Mouse (Mus musculus): ENCODE measurements around the gene Cox17. TPM values are rescaled to one million over a fixed set of nuclear protein-coding genes. Genes with fewer than 3 reads are reported as not detected.
"Not testable (repeated sequence)": the region's sequence is repeated elsewhere in the genome, so short reads cannot be mapped to it uniquely, and the experiment has no call there.

The Cox17 gene
- total RNA-seq (2021): 100 to 1,000 TPM; 116 to 123 TPM

GRCm38 (mm10) chr16:38346529-38347325, at the start of gene Cox17, which contains the start of gene Gm21987:
Gene Cox17 (plus strand): TSS chr16:38346991.
Gene Gm21987 (plus strand): TSS chr16:38347040.
- DNase-seq (ENCODE audit: low spot score in 2 of 2): peak; percentile 95 to 97
- intact Hi-C loops (cut with DNase I): loop anchor here (2.0 to 5.0 kb wide), 3 partner anchors 106 to 161 kb away; partner anchors contain the start of gene Adprh

- intact Hi-C loops (cut with DNase I): no loop called here
- DNase-seq (ENCODE audit: low spot score in 2 of 2): no peak
These were observed 48.4 kb upstream of the Cox17 start for GRCm38 (mm10) chr16:38298410-38298809.

GRCm38 (mm10) chr16:38302367-38302766, 44.4 kb upstream of the Cox17 start:
- no peak for DNase-seq (ENCODE audit: low spot score in 2 of 2)
- intact Hi-C loops (cut with DNase I): no loop called here

- no peak for DNase-seq (ENCODE audit: low spot score in 2 of 2)
- intact Hi-C loops (cut with DNase I): no loop called here
These were observed 42.2 kb upstream of the Cox17 start for GRCm38 (mm10) chr16:38304460-38305194.

DNA sequence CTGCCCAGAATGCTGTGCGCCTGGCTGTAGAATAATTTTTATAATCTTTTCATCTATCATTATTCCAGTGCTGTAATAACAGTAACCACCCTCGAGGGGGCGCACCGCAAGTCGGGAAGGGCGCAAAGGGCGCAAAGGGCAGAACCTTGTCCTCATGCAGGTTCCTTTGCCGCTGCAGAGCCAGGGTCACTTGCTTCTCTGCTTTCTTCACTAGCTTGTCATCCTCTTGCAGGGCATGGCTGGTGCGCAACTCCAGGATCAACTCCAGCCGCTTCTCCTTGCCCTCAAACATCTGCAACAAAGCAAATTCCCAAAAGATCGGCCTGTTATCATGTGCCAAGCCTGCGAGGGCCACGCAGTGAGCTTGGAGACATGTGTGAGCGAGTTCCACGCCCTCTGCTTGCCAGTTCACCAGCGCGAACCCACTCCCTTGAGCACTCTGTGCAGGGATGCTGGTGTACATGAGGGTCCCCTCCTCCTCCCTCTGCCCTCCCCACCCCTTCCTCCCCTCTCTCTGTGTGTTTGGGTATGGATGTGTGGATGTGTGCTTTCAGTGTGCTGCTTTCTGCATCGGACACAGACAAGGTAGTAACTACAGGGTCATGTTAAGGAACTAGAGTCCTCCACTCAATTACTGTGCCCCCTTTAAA, 40.1 kb upstream of the Cox17 start:
- intact Hi-C loops (cut with DNase I): no loop called here
- no peak for DNase-seq (ENCODE audit: low spot score in 2 of 2)

DNA sequence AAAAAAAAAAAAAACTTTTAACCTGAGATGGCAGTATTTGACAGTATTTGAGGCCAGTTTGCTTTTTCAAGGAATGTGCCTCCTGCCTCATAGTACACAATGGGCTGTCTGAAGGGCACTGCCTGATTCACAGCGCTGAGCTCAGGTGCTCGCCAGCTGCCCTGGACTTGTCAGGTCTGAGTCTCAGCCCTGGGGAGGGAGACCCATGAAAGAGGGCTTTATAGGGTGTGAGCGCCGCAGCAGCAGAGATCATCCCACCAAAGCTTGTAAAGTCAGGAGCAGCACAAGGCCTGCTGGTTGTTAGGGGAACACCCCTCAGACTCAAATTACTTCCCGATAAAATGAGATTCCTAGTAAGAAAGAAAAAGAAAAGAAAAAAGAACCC, 39.6 kb upstream of the Cox17 start:
- intact Hi-C loops (cut with DNase I): no loop called here
- DNase-seq (ENCODE audit: low spot score in 2 of 2): no peak

- intact Hi-C loops (cut with DNase I): no loop called here
These were observed 39.1 kb upstream of the Cox17 start for GRCm38 (mm10) chr16:38307651-38308050.

DNA sequence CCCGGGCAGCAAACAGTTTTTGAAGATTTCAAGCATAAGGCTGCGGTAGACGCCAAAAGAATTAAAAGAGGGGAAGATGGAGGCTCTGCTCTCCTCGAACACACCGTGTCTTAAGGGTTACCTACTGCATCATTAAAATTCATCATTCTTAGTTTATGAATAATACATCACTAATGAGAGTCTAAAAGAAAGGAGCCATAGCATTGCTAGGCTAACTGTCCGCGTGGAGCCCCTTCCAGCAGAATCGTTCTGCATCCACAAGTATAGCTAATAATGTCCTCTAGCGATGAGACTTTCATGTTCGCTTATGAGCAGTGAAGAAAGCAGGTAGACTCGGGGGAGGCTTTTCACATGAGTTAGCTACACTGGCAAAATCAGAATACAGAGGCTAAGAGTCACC, 38.6 kb upstream of the Cox17 start:
- intact Hi-C loops (cut with DNase I): no loop called here
- no peak for DNase-seq (ENCODE audit: low spot score in 2 of 2)

More at GRCm38 (mm10) chr16:38307651-38308050, 39.1 kb upstream of the Cox17 start:
- DNase-seq (ENCODE audit: low spot score in 2 of 2): no peak

DNA sequence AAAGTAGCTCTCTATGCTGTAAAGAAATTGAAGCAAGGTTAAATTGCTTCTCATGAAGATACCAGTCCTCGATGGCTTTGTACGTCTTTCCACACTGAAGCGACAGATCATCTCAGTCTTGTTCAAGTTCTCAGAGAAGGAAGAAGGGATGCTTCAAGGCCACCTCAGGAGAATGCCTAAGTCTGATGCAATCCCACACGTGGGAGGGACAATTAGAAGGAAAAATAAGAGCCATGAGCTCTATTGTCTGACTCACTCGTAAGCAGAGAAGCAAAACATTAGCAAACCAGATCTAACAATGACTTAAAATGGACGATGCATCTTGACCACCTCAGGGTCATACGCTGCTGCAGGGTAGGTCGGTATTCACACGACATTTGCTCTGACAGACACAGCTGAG, 28.3 kb upstream of the Cox17 start:
- no peak for DNase-seq (ENCODE audit: low spot score in 2 of 2)
- intact Hi-C loops (cut with DNase I): no loop called here

GRCm38 (mm10) chr16:38319087-38319486, 27.7 kb upstream of the Cox17 start:
- intact Hi-C loops (cut with DNase I): no loop called here
- DNase-seq (ENCODE audit: low spot score in 2 of 2): no peak

GRCm38 (mm10) chr16:38321452-38321935, 25.3 kb upstream of the Cox17 start:
- peak; percentile 59 to 69 for DNase-seq (ENCODE audit: low spot score in 2 of 2)
- intact Hi-C loops (cut with DNase I): no loop called here

DNA sequence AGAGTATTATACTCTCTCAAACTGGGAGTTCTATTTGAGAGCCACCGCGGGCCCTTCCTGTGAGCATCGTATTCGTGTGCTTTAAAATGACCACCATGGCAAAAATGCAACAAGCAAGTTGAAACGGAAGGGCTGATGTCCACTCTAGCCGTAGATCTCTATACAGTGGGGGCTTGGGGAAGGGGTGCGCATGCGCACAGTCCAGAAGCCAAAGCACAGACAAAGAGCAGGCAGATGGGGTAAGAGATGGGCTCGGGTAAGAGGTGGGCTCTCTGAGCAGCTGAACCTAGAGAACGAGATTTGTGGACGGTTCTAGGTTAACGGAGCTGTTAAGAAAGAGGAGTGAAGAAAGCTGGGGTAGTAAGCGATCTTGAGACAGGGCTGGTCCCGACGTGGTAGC, 22.5 kb upstream of the Cox17 start:
- DNase-seq (ENCODE audit: low spot score in 2 of 2): no peak
- intact Hi-C loops (cut with DNase I): no loop called here

GRCm38 (mm10) chr16:38326778-38327397, 19.9 kb upstream of the Cox17 start:
- intact Hi-C loops (cut with DNase I): no loop called here
- DNase-seq (ENCODE audit: low spot score in 2 of 2): no peak

DNA sequence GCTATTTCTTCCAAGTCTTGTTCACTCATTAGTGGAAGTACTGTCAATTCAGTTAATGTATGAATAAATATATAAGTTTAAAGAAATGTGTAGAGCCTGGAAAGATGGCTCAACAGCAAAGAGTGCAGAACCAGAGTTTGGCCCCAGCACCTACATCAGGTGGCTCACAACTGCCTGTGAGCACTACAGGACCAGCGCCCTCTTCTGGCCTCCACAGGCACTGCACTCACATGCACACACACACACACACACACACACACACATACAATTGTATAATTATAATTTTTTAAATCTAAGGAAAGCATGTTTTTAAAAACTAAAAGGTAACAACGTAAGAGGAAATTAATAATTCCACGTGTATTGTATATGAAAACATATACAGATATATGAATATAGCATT, 17.5 kb upstream of the Cox17 start:
- DNase-seq (ENCODE audit: low spot score in 2 of 2): no peak
- intact Hi-C loops (cut with DNase I): no loop called here

GRCm38 (mm10) chr16:38334431-38334830, 12.4 kb upstream of the Cox17 start:
- intact Hi-C loops (cut with DNase I): no loop called here
- DNase-seq (ENCODE audit: low spot score in 2 of 2): no peak

DNA sequence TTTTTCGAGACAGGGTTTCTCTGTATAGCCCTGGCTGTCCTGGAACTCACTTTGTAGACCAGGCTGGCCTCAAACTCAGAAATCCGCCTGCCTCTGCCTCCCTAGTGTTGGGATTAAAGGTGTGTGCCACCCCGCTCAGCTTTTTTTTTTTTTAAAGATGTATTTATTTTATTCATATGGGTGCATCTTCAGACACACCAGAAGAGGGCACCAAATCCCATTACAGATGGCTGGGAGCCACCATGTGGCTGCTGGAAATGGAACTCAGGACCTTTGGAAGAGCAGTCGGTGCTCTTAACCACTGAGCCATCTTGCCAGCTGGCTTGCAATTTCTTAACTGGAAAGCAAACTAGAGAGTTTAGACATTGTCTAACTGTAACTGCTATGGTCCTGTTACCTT, 8.7 kb upstream of the Cox17 start:
- intact Hi-C loops (cut with DNase I); DNase-seq (ENCODE audit: low spot score in 2 of 2): not testable (repeated sequence)

DNA sequence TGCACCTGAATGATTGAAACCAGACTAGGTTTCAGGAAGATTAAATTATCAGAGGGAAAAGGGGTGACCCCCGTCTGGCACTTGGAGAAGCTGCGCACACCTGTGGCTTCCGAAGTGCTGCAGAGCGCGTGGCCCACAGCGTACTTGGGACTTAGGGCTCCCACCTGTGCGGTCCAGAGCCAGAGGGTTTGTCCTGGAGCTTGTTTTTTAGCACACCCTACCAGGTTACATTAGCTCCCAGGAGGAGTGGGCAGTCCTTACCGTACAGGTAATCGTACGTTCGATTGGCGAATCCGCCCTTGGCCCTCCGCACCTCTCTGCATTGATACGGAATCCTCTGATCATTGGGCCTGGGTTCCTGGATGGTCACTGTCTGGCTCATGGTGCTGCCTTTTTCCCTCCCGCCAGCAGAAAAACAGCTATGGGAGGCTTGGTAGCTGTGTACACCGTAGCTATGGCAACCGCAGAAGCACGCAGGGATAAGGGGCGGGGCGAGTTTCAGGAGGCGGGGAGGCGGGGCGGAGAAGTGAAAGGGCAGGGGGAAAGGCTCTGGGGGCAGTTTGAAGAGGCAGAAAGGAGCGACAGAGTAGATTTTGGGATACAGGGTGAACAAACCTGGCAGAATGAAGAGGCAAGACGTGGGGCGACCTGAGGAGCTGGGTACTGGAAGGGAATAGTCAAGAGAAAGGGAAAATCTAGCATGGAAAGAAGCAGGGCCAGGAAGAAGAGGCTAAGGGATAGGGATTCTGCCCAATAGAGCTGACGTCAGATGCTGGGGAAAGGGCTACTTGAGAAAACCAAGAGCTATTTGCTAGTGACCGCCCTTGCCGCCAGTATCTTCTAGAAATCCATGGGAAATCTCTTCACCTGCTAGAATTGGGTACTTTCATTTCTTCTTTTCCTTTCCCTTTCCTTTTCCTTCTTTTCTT, 5.1 kb upstream of the Cox17 start, which contains the start of gene Maats1:
Gene Maats1 (minus strand): TSS at position 748 of the 929 bp plus-strand sequence.
- intact Hi-C loops (cut with DNase I): no loop called here
- peak; percentile 64 to 76 for DNase-seq (ENCODE audit: low spot score in 2 of 2)

- DNase-seq (ENCODE audit: low spot score in 2 of 2): peak in 1 of 2 experiments; percentile 14
- intact Hi-C loops (cut with DNase I): loop anchor here (5.0 kb wide), 2 partner anchors 137 to 162 kb away; no protein-coding TSS in a partner anchor
These were observed 1.7 kb upstream of the Cox17 start for GRCm38 (mm10) chr16:38344941-38345725.

Data from left cerebral cortex, postnatal 25 days (tissue).